Mouse (Mus musculus) midbrain, embryonic 13.5 days (tissue): ENCODE measurements at regions not wholly inside any gene's neighbourhood (a gene's known extent, or its start where the extent isn't known, plus 50 kb on each side); places are given as distances from the start of the nearest gene placed in this dataset.

Source experiments
- ATAC-seq: fragments of 200-750 bp; cut with Nextera tagmentation; 2 replicates; pipeline ENCODE4 v1.8.0; 2017; ENCODE audit warnings: mild to moderate bottlenecking, moderate TSS enrichment, moderate library complexity
- H3K27ac ChIP-seq: fragments of 300-500 bp; sonication (generic); 2 replicates; pipeline ENCODE4 v1.5.1; 2015; ENCODE audit warnings: inconsistent platforms, mild to moderate bottlenecking, moderate library complexity
- H3K27me3 ChIP-seq: fragments of 300-500 bp; sonication (generic); 2 replicates; pipeline ENCODE4 v1.6.1; 2015; ENCODE audit warnings: mild to moderate bottlenecking, inconsistent platforms
- H3K36me3 ChIP-seq: fragments of 300-500 bp; sonication (generic); 2 replicates; pipeline ENCODE4 v1.6.1; 2015; ENCODE audit warnings: mild to moderate bottlenecking, inconsistent platforms
- H3K4me1 ChIP-seq: fragments of 300-500 bp; sonication (generic); replicated peaks from 2 replicates; pipeline ENCODE4 v1.6.1; 2015; ENCODE audit warnings: inconsistent platforms
- H3K4me2 ChIP-seq: fragments of 300-500 bp; sonication (generic); replicated peaks from 2 replicates; pipeline ENCODE4 v1.6.1; 2015; ENCODE audit warnings: moderate library complexity, mild to moderate bottlenecking, inconsistent platforms
- H3K4me3 ChIP-seq: fragments of 300-500 bp; sonication (generic); replicated peaks from 2 replicates; pipeline ENCODE4 v1.5.1; 2015; ENCODE audit warnings: mild to moderate bottlenecking, inconsistent platforms
- H3K9ac ChIP-seq: fragments of 300-500 bp; sonication (generic); replicated peaks from 2 replicates; pipeline ENCODE4 v1.6.1; 2015; ENCODE audit warnings: mild to moderate bottlenecking, inconsistent platforms
- H3K9me3 ChIP-seq: fragments of 300-500 bp; sonication (generic); 2 replicates; pipeline ENCODE4 v1.6.1; 2016; ENCODE audit warnings: mild to moderate bottlenecking, inconsistent platforms
- WGBS: fragments of 180-500 bp; shearing (Covaris S2); methylation state at CpG from one replicate; pipeline ENCODE4 v1.1.7; 2015; 5-methylcytosine and 5-hydroxymethylcytosine counted together

DNA sequence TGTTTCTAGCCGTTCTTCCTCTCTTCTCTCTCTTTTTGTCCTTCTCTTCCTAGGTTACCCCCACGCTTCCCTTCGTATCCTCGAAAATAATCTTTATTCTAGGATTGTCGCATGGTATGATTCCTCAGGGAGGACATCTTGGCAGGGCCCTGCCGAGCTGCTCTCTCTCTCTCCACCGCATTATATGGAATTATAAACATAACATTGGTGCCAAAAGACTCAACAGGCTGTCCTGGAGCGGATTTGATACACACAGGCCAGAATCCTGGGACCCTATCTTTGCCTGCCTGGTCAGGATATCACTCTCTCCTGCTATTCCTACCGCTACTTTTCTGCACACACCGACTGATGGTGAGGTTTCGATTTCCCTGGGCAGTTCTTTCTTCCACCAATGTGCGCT is 228.9 kb upstream of the Fn1 start:
- Histone ChIP-seq H3K27me3 (no peaks in the 10 kb centered on the region), H3K27ac (no peak overlapping the region), H3K9me3 (no peaks in the 10 kb centered on the region), H3K4me1 (no peaks in the 10 kb centered on the region), H3K4me2 (no peak overlapping the region), H3K9ac (no peak overlapping the region), H3K4me3 (no peak overlapping the region), H3K36me3 (no peaks in the 10 kb centered on the region)
- 96% methylated on average over 12 of the region's 12 CpGs for WGBS
- ATAC-seq: no peak

DNA sequence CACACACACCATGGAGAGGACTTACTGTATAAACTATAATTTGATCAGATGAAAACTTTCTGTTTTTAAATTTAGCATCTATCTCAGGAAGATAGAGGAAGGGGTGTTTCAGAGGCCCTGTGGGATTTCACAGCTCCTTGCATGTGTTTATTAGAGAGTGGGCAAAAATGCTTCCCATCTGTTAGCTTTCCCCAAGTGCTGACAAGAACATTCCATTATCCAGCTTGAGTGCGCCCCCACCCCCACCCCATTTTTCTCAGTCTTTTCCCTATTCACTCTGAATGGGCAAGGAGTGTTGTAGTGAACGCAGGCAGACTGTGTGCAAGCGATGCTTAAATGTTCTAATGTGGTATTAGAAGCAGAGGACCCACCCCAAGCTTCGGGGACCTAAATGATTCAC is 228.2 kb upstream of the Fn1 start:
- Histone ChIP-seq H3K9me3 (no peaks in the 10 kb centered on the region), H3K4me2 (no peak overlapping the region), H3K36me3 (no peaks in the 10 kb centered on the region), H3K27me3 (no peaks in the 10 kb centered on the region), H3K4me1 (no peaks in the 10 kb centered on the region), H3K27ac (no peak overlapping the region), H3K9ac (no peak overlapping the region), H3K4me3 (no peak overlapping the region)
- 90% methylated on average over 4 of the region's 4 CpGs for WGBS
- no peak for ATAC-seq

DNA sequence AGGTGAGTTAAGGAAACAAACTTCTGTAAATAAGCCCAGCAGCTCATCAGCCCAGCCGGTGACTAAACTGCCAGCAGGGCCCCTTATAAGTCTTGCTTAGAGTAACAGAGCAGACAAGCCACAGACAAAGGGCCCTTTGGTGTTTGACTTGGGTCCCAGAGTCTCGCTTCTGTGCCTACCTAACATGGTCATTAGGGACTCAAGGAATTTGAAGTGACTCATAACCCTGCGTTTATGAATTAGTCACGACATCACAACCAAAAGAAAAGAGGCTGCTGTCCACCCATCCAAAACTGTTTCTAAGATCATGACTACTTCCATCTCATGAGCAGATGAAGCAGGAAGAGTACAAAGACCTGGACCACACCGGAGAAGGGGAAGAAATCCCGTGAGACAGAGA is 227.5 kb upstream of the Fn1 start:
- H3K9ac ChIP-seq: no peak overlapping the region
- no peak for ATAC-seq
- H3K27me3 ChIP-seq: no peaks in the 10 kb centered on the region
- no peak overlapping the region for H3K4me2 ChIP-seq
- H3K36me3 ChIP-seq: no peaks in the 10 kb centered on the region
- WGBS: 70% methylated on average over 6 of the region's 6 CpGs
- H3K4me3 ChIP-seq: no peak overlapping the region
- H3K4me1 ChIP-seq: no peaks in the 10 kb centered on the region
- no peaks in the 10 kb centered on the region for H3K9me3 ChIP-seq
- H3K27ac ChIP-seq: no peak overlapping the region

DNA sequence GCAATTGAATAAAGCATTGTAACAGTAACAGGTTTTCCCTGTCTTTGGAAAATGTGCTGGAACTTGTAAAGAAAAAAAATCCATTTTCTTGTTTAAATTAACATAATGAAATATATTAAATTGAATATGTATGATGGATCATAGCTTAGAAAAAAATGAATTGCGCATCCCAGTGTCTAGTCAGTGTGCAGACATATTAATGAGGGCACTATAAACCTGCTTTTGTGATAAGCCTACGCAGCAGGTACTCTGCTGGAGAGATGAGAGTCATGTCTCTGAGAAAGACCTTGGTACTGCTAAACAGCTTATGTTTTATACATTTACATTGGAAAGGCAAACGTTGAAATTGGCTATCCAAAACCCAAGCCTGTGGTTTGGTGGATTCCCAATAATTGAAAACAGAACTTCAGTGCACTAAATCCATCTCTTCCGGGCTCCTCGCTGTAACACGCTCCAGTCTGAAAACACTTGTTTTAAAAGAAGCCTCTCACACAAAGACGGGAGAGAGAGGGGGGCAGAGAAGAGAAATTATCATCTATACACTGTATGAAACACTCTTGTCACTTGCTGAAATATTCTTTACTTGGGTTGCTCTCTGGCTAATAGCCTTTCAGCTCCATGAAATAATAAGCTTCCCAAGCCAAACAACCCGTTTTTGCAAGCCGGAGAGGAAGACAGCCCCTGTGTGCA is 223.9 kb upstream of the Fn1 start:
- Histone ChIP-seq H3K9me3 (no peaks in the 10 kb centered on the region), H3K9ac (no peak overlapping the region), H3K36me3 (no peaks in the 10 kb centered on the region), H3K27me3 (no peaks in the 10 kb centered on the region), H3K4me3 (no peak overlapping the region), H3K4me2 (no peak overlapping the region), H3K4me1 (no peaks in the 10 kb centered on the region), H3K27ac (no peak overlapping the region)
- 82% methylated on average over 9 of the region's 9 CpGs for whole genome bisulfite sequencing
- no peak for ATAC-seq

DNA sequence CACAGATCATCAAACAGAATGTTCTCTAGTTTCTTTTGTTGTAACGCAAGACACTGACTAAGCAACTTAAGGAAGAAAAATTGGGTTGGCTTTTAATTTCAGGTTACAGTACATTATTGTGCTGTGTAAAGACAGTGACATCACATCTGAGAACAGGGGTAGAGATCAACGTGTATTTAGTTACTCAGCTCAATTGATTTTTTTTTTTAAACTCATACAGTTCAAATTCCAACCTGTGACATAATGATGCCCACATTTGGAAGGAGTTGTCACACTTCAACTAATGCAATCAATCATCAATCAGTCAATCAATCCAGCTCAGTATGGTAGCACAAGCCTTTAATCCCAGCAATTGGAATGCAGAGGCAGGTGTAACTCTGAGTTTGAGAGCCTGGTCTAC is 221.0 kb upstream of the Fn1 start:
- no peak for ATAC-seq
- no peaks in the 10 kb centered on the region for H3K36me3 ChIP-seq
- H3K27ac ChIP-seq: no peak overlapping the region
- H3K9ac ChIP-seq: no peak overlapping the region
- H3K4me2 ChIP-seq: no peak overlapping the region
- H3K4me3 ChIP-seq: no peak overlapping the region
- H3K9me3 ChIP-seq: peaks cover 3% of the 10 kb centered on the region; the same call in 1 of the 2 replicates
- no peaks in the 10 kb centered on the region for H3K4me1 ChIP-seq
- WGBS: 87% methylated on average over 2 of the region's 2 CpGs
- no peaks in the 10 kb centered on the region for H3K27me3 ChIP-seq

DNA sequence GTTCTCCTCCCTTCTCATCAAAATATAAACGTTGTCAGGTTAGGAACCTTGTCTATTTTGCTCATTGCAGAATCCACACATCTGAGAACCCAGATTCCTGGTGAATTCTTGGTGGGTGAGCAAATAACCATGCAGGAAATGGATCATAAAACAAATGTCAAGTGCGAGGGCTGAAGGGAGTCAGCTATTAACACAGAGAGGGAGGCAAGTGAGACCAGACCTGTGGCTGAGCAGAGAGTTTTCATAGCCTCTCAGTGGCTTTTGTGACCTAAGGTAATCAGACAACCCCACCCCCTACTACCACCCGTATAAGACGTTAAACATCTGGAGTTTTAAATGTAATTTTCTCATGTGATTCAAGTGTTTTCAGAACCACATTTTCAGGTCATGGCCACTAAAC is 212.7 kb upstream of the Fn1 start:
- no peaks in the 10 kb centered on the region for H3K27me3 ChIP-seq
- no peaks in the 10 kb centered on the region for H3K4me1 ChIP-seq
- H3K4me2 ChIP-seq: no peak overlapping the region
- H3K9me3 ChIP-seq: peaks cover 7% of the 10 kb centered on the region; the same call in 1 of the 2 replicates
- no peak overlapping the region for H3K9ac ChIP-seq
- WGBS: 77% methylated on average over 4 of the region's 4 CpGs
- no peak overlapping the region for H3K27ac ChIP-seq
- H3K4me3 ChIP-seq: no peak overlapping the region
- no peak for ATAC-seq
- H3K36me3 ChIP-seq: no peaks in the 10 kb centered on the region

DNA sequence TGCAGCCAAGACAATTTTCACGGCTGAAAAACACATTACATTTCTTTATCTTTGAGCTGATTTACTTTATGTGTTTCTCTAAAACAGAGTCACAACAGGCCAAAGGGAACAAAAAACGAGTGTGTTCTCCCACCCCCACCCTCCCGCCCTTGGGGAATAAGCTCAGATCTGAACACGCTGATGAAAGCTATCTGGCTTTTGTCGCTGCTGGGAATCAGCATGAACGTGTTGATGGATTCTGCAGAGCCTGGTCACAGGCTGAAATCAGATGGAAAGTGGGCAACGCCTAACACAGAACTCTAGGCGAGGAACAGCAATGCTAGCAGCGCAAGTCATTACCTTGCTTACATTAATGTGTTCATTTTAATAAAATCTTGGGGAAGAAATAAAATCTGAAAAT is 211.7 kb upstream of the Fn1 start:
- H3K4me1 ChIP-seq: no peaks in the 10 kb centered on the region
- 65% methylated on average over 9 of the region's 9 CpGs for WGBS
- H3K27me3 ChIP-seq: no peaks in the 10 kb centered on the region
- H3K9me3 ChIP-seq: 0 out of 2 replicates have a peak, but pooled peaks cover 5% of the 10 kb centered on the region
- H3K36me3 ChIP-seq: no peaks in the 10 kb centered on the region
- H3K9ac ChIP-seq: no peak overlapping the region
- H3K4me3 ChIP-seq: no peak overlapping the region
- ATAC-seq: no peak
- H3K27ac ChIP-seq: no peak overlapping the region
- no peak overlapping the region for H3K4me2 ChIP-seq

DNA sequence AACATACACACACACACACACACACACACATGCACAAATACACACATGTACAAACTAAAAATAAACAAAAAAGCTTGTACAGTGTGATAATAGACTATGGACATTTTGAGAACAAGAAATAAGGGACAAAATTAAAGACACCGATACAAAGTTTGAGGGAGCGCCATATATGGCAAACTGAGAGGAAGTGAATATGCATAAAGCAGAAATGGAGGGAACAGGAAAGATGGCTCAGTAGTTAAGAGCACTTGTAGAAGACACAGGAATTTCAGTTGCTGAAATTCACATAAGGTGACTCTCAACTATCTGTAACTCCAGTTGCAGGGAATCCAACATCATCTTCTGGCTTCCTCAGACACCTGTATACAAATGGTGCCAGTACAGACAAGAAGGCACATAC is 200.2 kb upstream of the Fn1 start:
- no peaks in the 10 kb centered on the region for H3K27me3 ChIP-seq
- H3K27ac ChIP-seq: no peak overlapping the region
- WGBS: 100% methylated on average over 2 of the region's 2 CpGs
- H3K4me3 ChIP-seq: no peak overlapping the region
- no peaks in the 10 kb centered on the region for H3K9me3 ChIP-seq
- no peak overlapping the region for H3K4me2 ChIP-seq
- no peaks in the 10 kb centered on the region for H3K4me1 ChIP-seq
- ATAC-seq: no peak
- no peaks in the 10 kb centered on the region for H3K36me3 ChIP-seq
- no peak overlapping the region for H3K9ac ChIP-seq

DNA sequence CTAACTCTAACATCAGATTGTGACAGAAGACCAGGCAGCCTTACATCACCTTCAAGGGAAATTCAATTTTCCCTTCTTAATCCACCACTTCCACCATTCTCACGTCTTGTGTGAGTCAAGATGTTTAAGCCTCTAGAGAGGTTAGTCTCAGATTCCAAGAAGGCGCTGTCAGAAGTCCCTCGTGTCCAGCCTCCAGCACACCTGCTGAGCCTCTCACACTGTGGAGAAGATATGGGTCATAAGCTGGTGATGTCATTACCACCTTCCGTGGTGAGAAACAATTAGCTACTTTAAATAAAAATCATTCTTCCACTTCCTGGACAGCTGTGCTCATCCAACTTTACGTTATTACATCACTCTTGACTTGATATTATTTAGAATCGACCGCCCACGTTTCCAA is 198.3 kb upstream of the Fn1 start:
- H3K4me2 ChIP-seq: no peak overlapping the region
- no peak overlapping the region for H3K27ac ChIP-seq
- H3K9ac ChIP-seq: no peak overlapping the region
- H3K4me3 ChIP-seq: no peak overlapping the region
- no peaks in the 10 kb centered on the region for H3K27me3 ChIP-seq
- no peaks in the 10 kb centered on the region for H3K4me1 ChIP-seq
- 86% methylated on average over 8 of the region's 8 CpGs for WGBS
- no peak for ATAC-seq
- no peaks in the 10 kb centered on the region for H3K9me3 ChIP-seq
- H3K36me3 ChIP-seq: no peaks in the 10 kb centered on the region

DNA sequence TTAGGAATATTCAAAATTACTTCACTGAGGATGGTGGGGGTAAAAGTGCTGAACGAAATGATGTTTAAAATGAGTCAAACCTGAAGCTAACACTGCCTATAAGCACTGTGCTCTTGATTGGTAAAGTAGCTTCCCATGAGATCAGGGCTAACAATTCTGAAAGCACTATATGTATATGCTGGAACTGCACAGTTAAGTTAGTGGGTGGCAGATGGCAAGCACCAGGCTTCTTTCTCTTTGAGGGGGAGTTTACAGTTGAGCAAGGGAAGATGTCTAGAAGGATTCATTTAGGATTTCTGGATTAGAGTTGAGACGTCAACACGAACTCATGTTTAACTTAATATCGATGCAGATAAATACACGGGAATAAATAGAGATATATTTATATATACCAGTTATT is 195.7 kb upstream of the Fn1 start:
- Histone ChIP-seq H3K9ac (no peak overlapping the region), H3K4me3 (no peak overlapping the region), H3K27ac (no peak overlapping the region), H3K27me3 (no peaks in the 10 kb centered on the region), H3K4me2 (no peak overlapping the region), H3K36me3 (no peaks in the 10 kb centered on the region), H3K4me1 (no peaks in the 10 kb centered on the region), H3K9me3 (no peaks in the 10 kb centered on the region)
- no peak for ATAC-seq
- 95% methylated on average over 5 of the region's 5 CpGs for WGBS

DNA sequence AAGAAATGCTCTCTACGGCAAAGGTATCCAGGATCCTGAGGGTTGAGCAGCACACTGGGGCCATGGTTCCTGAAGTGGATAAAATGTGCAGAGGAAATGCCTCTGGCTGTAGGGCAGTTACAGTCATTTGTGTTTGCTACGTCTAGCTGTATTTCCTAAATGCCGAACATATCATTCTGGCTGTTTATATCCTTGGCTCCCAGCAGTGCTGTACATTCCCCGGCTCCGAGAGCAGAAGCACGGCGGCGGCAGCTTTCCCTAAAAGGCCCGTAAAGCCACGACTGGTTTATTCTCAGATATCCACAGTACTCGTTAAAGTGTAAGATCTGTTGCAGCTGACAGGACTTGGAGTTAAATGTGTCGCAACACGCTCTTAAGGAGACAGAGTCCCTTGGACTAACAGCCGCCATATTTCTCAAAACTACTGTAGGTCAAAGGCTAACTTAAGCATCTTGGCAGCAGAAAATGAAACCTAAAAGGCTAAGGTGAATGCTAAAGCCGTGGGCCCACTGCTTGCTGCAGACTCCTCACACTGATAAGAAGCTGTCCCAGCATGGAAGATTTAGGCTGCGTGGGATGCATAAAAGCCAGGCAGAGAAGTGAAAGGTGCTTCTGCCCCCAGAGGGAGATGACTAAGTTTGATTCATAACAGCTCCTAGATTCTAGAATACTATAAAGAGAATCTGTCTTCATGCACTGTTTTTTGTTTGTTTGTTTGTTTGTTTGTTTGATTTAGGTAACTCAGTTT is 192.1 kb upstream of the Fn1 start:
- H3K36me3 ChIP-seq: no peaks in the 10 kb centered on the region
- no peaks in the 10 kb centered on the region for H3K9me3 ChIP-seq
- H3K9ac ChIP-seq: no peak overlapping the region
- no peak overlapping the region for H3K4me2 ChIP-seq
- no peak overlapping the region for H3K27ac ChIP-seq
- H3K4me1 ChIP-seq: no peaks in the 10 kb centered on the region
- 86% methylated on average over 16 of the region's 16 CpGs for WGBS
- H3K4me3 ChIP-seq: no peak overlapping the region
- H3K27me3 ChIP-seq: no peaks in the 10 kb centered on the region
- no peak for ATAC-seq

DNA sequence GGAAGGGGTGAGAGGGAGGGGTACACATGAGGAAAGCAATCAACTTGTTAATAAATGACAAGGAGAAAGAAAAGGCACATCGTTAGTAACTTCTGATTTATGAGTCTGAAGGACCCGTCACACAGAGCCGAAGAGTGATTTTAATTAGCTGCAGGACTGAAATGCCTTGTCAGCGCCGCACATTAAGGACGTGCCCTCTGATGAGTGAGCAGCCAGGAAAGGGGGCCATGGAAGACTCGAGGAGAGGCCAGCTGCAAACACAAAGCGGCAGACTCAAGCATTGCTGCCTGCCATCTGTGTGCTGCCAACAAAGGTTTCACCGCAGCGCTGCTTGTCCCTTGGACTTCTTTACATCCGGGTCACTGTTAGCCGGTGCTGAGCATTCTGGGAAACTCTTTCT is 184.8 kb upstream of the Fn1 start:
- 0 out of 2 replicates have a peak, but pooled peaks have one; percentile 27 for ATAC-seq

More for the DNA sequence above, 184.8 kb upstream of the Fn1 start:
- Histone ChIP-seq H3K4me1 (no peaks in the 10 kb centered on the region), H3K27ac (no peak overlapping the region), H3K9ac (no peak overlapping the region), H3K4me3 (no peak overlapping the region), H3K36me3 (no peaks in the 10 kb centered on the region), H3K4me2 (peak overlapping the region; percentile 20; the same call in 1 of the 2 replicates), H3K9me3 (no peaks in the 10 kb centered on the region), H3K27me3 (no peaks in the 10 kb centered on the region)
- 60% methylated on average over 12 of the region's 12 CpGs for WGBS
